Mouse (Mus musculus): ENCODE data around the gene Ifi27. TPM values are rescaled to one million over a fixed set of nuclear protein-coding genes. Genes with fewer than 3 reads are reported as not detected.

Gene Ifi27
- 100 to 1,000 TPM in 1 of 2 experiments, 10 to 100 TPM in 1; 97.3 to 106 TPM for total RNA-seq (2021)
- long read RNA-seq, experiment 1, transcript Ifi27-205 (7 exons, 977 nt) = major isoform, 21 of 24 reads
- long read RNA-seq, experiment 1, partial matches to known transcripts = 1 of 24 reads
- long read RNA-seq, experiment 1, other reads (novel, unspliced or antisense) = 1 of 24 reads
- long read RNA-seq, experiment 2, transcript Ifi27-205 (7 exons, 977 nt) = major isoform, 20 of 35 reads
- long read RNA-seq, experiment 2, transcript Ifi27-201 (6 exons, 889 nt) = minor isoform, 6 of 35 reads
- long read RNA-seq, experiment 2, partial matches to known transcripts = 4 of 35 reads
- long read RNA-seq, experiment 2, other reads (novel, unspliced or antisense) = 5 of 35 reads

DNA sequence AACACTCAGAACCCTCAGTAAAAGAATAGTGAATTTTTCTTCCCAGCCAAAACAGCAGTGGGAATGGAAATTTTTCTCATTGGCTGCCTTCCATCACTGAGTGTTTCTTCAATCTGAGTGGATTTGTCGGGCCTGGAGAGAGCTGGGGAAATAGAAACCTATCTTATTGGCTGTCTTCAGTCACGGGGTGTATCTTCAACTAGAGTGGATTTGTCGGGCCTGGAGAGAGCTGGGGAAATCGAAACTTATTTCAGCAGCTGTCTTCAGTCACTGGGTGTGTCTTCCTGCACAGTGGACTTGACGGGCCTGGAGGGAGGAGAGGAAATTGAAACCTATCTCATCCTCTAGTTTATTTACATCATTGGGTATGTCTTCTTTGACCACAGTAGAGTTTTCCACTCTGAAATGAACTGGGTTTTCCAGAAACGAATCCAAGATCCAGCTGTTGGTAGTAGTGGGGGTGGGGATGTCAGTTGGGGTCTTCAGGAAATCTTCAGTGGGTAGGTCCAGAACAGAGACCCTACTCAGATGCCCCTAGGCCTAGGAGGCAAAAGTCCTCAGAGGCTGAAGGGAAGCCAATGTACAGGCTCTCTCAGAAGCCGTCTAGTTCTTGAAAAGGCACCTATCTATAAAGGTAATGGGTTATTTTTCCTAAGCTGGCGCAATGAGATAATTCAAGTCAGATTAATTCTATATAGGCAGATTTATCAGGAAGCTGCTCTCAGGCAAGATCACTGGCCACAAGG is at the start of gene Ifi27:
Ifi27 (plus strand) TSS at position 226 of the 746 bp plus-strand sequence.
- H3K4me3 ChIP-seq = peak within 1 kb of the TSS; percentile 54
- peak; percentile 66 to 86 for DNase-seq (ENCODE audit: low spot score in 2 of 2)
- TF ChIP-seq CTCF (conservative IDR thresholded peaks at IDR 0.05) = no peak
- peak within 1 kb of the TSS; percentile 64 for H3K27ac ChIP-seq

GRCm38 (mm10) chr12:103388505-103389347 is 45.3 kb upstream of the Ifi27 start, which contains the start of gene Otub2:
Gene Otub2, plus strand, starts transcription at chr12:103388682.
- H3K4me3 ChIP-seq = peak within 1 kb of the TSS; percentile 84
- peak; percentile 98 for DNase-seq (ENCODE audit: low spot score in 2 of 2)
- peak within 1 kb of the TSS; percentile 95 for H3K27ac ChIP-seq
- TF ChIP-seq CTCF (conservative IDR thresholded peaks at IDR 0.05) = peak; percentile 34

DNA sequence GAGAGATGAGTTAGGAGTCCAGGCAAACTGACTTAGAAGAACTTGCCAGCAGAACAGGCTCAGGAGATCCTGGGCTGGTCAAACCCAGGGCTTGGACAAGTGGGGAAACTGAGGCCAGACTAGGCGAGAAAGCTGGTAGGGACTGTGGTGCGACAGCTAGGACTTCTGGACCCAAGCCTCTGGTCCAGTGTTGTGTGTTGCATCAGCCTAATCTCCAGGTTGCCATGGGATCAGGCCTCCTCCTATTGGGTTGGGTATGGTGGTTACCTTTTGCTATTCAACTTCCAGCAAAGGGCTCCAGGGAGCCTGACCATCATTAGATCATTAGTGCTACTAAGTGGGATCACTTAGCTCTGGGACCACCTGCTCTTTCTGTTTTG is 44.7 kb upstream of the Ifi27 start:
- H3K4me3 ChIP-seq = peak overlapping the region; percentile 84
- no peak for DNase-seq (ENCODE audit: low spot score in 2 of 2)
- H3K27ac ChIP-seq = peak overlapping the region; percentile 95
- TF ChIP-seq CTCF (conservative IDR thresholded peaks at IDR 0.05) = no peak

- peak overlapping the region; percentile 84 for H3K4me3 ChIP-seq
- no peak for DNase-seq (ENCODE audit: low spot score in 2 of 2)
- no peak for TF ChIP-seq CTCF (conservative IDR thresholded peaks at IDR 0.05)
These were observed 44.0 kb upstream of the Ifi27 start for GRCm38 (mm10) chr12:103389982-103390381.

GRCm38 (mm10) chr12:103391098-103391497 is 42.9 kb upstream of the Ifi27 start:
- TF ChIP-seq CTCF (conservative IDR thresholded peaks at IDR 0.05) = no peak
- H3K27ac ChIP-seq = peak overlapping the region; percentile 95
- peak; percentile 64 to 83 for DNase-seq (ENCODE audit: low spot score in 2 of 2)
- peak overlapping the region; percentile 48 for H3K4me3 ChIP-seq

More at GRCm38 (mm10) chr12:103389982-103390381, 44.0 kb upstream of the Ifi27 start:
- peak overlapping the region; percentile 95 for H3K27ac ChIP-seq

DNA sequence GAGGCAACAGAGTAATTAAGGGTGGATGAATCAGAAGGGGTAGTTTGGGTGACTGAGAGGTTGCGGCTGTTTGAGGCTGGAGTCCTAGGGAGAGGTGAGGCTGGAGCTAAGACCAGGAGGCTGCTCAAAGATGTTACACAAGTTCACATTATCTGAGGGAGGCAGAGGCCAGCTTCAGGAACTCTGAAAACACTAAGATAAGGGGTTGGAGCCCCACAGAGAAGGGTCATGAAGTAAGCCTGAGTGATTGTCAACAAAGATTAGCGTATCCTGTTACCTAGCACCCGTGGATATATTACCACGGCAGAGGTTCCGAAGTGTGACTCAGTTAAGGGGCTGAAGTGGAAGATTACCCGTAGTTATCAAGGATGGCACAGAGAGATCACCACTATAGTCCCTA is 40.5 kb upstream of the Ifi27 start:
- DNase-seq (ENCODE audit: low spot score in 2 of 2) = no peak
- H3K4me3 ChIP-seq = no peak overlapping the region
- no peak overlapping the region for H3K27ac ChIP-seq
- TF ChIP-seq CTCF (conservative IDR thresholded peaks at IDR 0.05) = no peak

- no peak overlapping the region for H3K27ac ChIP-seq
- no peak overlapping the region for H3K4me3 ChIP-seq
- no peak for DNase-seq (ENCODE audit: low spot score in 2 of 2)
- TF ChIP-seq CTCF (conservative IDR thresholded peaks at IDR 0.05) = no peak
These were observed 38.3 kb upstream of the Ifi27 start for GRCm38 (mm10) chr12:103395486-103396275.

GRCm38 (mm10) chr12:103396751-103397150 is 37.3 kb upstream of the Ifi27 start:
- H3K4me3 ChIP-seq = no peak overlapping the region
- no peak for DNase-seq (ENCODE audit: low spot score in 2 of 2)
- H3K27ac ChIP-seq = no peak overlapping the region
- TF ChIP-seq CTCF (conservative IDR thresholded peaks at IDR 0.05) = no peak

- no peak for TF ChIP-seq CTCF (conservative IDR thresholded peaks at IDR 0.05)
- H3K27ac ChIP-seq = no peak overlapping the region
- DNase-seq (ENCODE audit: low spot score in 2 of 2) = no peak
- H3K4me3 ChIP-seq = no peak overlapping the region
These were observed 29.9 kb upstream of the Ifi27 start for GRCm38 (mm10) chr12:103404131-103404530.

DNA sequence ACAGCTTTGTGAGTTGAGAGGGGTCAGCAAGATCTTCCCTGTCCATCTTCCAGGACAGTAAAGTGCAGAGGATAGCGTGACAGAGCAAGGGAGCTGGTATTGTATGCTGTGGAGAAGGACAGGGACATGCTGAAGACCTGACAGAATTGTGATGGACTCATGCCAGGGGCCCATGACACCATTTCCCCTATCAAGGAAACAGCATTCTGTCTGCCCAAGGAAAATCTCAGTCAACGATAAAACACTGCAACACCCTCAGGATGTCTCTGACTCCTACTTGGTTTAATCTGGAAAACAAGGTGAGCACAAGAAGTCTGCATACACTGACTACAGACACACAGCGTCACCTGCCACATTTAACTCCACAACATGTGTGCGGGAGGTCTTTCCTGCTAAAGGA is 26.3 kb upstream of the Ifi27 start, which contains the start of gene 9330161L09Rik:
9330161L09Rik (minus strand) TSS at position 101 of the 400 bp plus-strand sequence.
- DNase-seq (ENCODE audit: low spot score in 2 of 2) = no peak
- H3K4me3 ChIP-seq = no peak within 1 kb of the TSS
- no peak for TF ChIP-seq CTCF (conservative IDR thresholded peaks at IDR 0.05)
- H3K27ac ChIP-seq = peak within 1 kb of the TSS; percentile 14; the same call in 1 of the 2 replicates

DNA sequence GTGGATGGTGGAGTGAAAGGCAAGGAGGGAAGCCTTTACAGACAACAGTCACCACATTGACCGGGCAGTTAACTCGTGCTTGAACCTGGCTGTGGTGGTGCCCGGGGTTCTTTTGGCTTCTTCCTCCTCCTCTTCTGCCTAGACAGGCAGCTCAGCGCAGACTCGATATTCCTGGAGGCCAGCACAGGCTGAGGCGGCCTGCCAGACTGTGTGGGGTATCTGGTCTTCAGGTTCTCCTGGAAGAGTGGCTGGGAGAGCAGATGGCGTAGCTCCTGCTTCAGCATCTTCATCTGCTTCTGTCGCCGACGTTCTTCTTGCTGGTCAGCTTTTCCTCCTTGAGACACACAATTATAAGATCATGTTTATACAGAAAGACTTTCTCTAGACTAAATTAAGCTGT is 25.9 kb upstream of the Ifi27 start:
- DNase-seq (ENCODE audit: low spot score in 2 of 2) = peak; percentile 45 to 48
- no peak for TF ChIP-seq CTCF (conservative IDR thresholded peaks at IDR 0.05)
- Histone ChIP-seq H3K27ac (no peak overlapping the region; the same call in 1 of the 2 replicates), H3K4me3 (no peak overlapping the region)
